Mouse (Mus musculus) right cerebral cortex, postnatal 36 days (tissue): Measurements from ENCODE around the gene Dennd1a.
A peak's percentile ranks its signal among the peaks of the same experiment; 100 is the strongest.

ENCODE experiments used
- DNase-seq, 2 experiments: peaks; one replicate each; pipeline ENCODE4 v3.0.0; 2022; ENCODE audit warnings: low spot score in 2 of 2, mixed read lengths in 1 of 2

The Dennd1a gene

DNA sequence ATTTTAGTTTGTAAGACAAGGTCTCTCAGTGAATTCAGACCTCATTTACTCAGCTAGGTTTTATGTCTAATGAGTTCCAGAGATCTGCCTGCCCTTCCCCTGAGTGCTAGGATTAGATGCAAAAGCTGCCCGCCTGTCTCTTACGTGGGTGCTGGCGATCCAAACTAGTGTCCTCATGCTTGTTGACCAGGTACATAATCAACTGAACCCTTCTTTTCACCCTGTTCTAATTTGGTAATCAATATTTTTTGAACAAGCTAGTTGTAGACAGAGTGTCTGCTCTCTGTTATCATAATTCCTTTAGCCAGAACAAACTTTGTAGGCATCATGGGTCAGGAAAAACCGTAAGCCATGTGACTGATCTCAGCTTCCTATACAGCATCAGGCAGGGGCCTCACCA lies 241.9 kb downstream of the Dennd1a start:
- no peak for DNase-seq

- no peak for DNase-seq
Measured at GRCm38 (mm10) chr2:38040845-38041244, 246.3 kb downstream of the Dennd1a start.

DNA sequence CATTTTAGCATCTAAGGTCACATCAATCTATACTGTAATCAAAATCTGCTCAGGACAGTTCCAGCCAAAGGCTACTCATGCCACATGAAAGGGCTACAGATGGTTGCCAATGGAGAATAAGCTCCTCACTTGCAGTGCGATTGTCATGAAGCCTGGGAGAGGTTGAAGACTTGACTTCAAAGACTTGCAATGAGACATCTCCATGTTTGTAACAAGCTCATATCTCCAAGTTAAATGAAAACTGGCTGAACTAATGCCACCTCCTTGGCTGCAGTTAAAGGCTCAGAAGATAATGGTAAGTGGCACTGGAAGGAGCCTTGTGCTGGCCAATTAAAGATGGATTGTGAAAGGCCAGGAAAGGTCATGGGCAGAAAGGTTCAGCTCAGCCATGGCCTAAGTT lies 247.6 kb downstream of the Dennd1a start:
- no peak for DNase-seq

- no peak for DNase-seq
Measured at GRCm38 (mm10) chr2:38028317-38028716, 258.9 kb downstream of the Dennd1a start.

GRCm38 (mm10) chr2:38025615-38026014 lies 261.6 kb downstream of the Dennd1a start:
- no peak for DNase-seq

DNA sequence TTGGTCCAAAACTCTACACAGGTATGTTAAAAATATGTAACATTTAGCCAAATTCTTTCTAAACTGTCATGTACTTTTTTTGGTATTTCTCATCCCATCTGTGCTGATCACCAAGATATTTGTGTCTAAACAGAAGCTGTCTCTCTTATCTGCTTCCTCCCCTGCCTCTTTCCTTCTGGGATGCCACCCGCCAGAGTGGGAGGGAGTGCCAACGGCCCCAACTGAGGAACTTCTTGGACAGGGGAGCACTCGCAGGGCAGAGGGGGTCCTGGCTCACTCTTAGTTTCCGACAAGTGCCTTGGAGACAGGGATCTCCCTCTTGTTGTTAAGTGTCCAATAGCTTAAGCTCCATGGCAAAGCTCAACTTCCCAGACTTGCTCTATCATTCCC lies 263.5 kb downstream of the Dennd1a start:
- DNase-seq: peak in 1 of 2 experiments; percentile 9

GRCm38 (mm10) chr2:38023054-38023740 lies 264.0 kb downstream of the Dennd1a start:
- DNase-seq: peak in 1 of 2 experiments; percentile 38

DNA sequence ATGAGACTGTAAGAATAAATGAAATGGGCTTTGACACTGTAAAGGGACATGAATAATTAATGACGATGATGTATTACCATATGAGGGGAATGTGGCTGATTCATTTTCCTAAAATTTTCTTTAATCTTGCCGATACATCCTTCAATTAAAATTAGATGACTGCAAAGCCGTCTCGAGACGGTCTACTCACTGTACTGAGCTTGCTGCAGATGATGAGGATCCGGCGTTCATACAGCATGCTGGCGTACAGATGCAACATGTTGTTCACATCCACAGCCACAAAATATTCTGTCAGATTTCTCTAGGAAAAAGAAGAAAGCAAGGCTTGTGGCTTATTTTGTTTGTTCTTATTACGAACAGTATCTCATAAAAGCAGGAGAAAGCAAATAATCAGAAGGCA lies 266.0 kb downstream of the Dennd1a start:
- DNase-seq: no peak

- no peak for DNase-seq
Measured at GRCm38 (mm10) chr2:38014702-38015101, 272.5 kb downstream of the Dennd1a start.

- DNase-seq: peak; percentile 28 to 53
Measured at GRCm38 (mm10) chr2:38013839-38014365, 273.3 kb downstream of the Dennd1a start.

GRCm38 (mm10) chr2:38007238-38007637 lies 280.0 kb downstream of the Dennd1a start:
- DNase-seq: no peak

GRCm38 (mm10) chr2:38003183-38003680 lies 284.0 kb downstream of the Dennd1a start:
- no peak for DNase-seq

- DNase-seq: no peak
Measured at GRCm38 (mm10) chr2:38001004-38001403, 286.2 kb downstream of the Dennd1a start.

DNA sequence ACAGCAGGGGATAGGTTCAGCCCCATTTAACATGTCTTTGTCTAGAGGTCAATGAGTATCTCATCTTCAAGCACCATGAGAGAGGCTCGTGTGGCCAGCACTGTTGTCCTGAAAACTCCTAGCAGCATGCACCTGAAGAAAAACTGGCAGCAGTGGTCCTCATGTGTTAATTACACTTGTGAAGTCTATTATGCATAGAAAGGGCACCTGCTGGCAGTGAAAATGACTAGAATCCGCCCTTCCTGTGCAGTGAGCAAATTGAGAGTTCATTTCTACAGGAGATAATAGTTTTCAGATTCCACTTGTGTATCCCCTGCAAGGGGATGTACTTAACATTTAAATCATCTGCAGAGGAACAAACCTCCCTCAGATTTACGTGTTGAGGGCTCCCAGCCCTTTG lies 289.2 kb downstream of the Dennd1a start:
- DNase-seq: no peak

GRCm38 (mm10) chr2:37989091-37989490 lies 298.1 kb downstream of the Dennd1a start:
- no peak for DNase-seq

- DNase-seq: no peak
Measured at GRCm38 (mm10) chr2:37988301-37988700, 298.9 kb downstream of the Dennd1a start.

DNA sequence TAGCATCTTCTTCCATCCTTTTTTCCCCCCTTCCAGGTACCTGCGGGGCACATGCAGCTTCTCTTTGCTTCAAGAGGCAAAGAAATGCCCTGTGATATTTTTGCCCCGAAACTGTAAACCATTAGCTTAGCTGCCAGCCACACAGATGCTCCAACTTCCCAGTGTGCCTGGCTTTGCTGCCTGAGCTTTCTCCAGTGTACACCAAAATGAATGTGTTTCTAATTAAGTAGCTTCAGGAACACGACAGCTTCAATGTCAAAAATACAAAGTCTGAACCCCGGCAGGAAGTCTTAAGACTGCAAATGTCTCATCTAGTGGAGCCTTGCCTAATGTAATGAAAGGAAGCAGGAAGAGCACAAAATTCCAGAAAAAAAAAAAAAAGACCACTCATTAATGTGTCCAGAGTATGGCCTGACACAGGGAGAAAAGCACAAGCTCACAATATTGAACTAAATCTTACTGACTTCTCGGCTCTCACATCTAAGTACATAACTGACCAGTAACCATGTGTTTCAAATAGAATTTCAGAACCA lies 301.4 kb downstream of the Dennd1a start:
- DNase-seq: no peak

GRCm38 (mm10) chr2:37982714-37983113 lies 304.5 kb downstream of the Dennd1a start:
- no peak for DNase-seq

- DNase-seq: no peak
Measured at GRCm38 (mm10) chr2:37981562-37982403, 305.4 kb downstream of the Dennd1a start.

DNA sequence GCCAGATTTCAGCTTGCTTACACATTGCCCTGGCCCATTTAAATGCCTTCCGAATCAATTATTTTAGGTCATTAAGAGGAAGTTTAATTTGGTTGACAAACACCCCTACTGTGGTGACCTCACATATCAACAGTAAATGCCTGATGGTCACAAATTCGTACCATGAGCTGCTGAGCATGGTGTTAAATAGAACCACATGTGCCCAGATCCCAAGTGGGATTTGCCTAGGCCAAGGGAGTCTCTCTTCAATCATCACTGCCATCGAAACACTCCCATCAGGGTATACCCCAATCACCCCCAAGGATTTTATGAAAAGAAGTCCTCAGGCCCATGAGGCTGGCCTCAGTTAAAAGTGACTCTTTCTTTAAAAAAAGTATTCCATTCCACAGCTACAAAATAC lies 313.0 kb downstream of the Dennd1a start:
- DNase-seq: no peak

- no peak for DNase-seq
Measured at GRCm38 (mm10) chr2:37972621-37973020, 314.6 kb downstream of the Dennd1a start.

DNA sequence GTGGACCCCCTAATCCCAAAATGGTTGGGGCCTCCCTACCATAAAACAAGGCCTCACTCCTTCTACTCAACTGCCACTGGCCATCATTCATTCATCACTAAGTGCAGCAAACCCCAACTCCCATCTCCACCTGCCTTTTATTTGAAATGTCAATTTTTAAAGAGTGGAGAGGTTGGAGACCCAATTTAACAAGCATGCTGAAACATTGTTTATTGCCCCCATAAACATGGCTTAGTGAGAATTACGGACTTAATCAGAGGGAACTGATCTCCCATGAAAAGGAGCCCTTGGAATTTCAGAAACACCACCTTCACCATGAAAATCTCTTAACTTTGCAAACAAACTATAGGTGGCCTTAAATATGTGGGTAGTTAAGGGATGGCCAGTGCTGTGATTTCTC lies 315.5 kb downstream of the Dennd1a start:
- DNase-seq: no peak
